Mouse (Mus musculus) left cerebral cortex, adult 2 months (tissue): ENCODE data around the gene C1qtnf6. TPM values are rescaled to one million over a fixed set of nuclear protein-coding genes. Genes with fewer than 3 reads are reported as not detected.
A peak's percentile ranks its signal among the peaks of the same experiment; 100 is the strongest.

Experiments
- DNase-seq, 2 experiments: peaks; one replicate each; pipeline ENCODE4 v3.0.0; 2021 to 2022; ENCODE audit warnings: low spot score in 2 of 2, mixed read lengths in 1 of 2; ENCODE audit errors: extremely low spot score in 1 of 2
- H3K27ac ChIP-seq: fragments of 200-600 bp; 2 replicates; pipeline ENCODE4 v1.8.1; 2022
- H3K4me3 ChIP-seq: fragments of 200-600 bp; 2 replicates; pipeline ENCODE4 v1.8.1; 2022
- CTCF ChIP-seq: fragments of 200-600 bp; IDR thresholded peaks from 2 replicates; pipeline ENCODE4 v1.8.1; 2022; ENCODE audit warnings: antibody characterized with exemption, mild to moderate bottlenecking, moderate library complexity
- intact Hi-C: fragments of 180-260 bp; cut with DNase I; formaldehyde crosslinking; loops from one replicate; pipeline ENCODE4 v1.15.1; 2025
- total RNA-seq, 2 experiments: library from RNA; stranded (reverse); gene quantifications; 2 replicates each; pipeline ENCODE4 v1.2.3; 2021

Gene C1qtnf6
- total RNA-seq, 2 experiments from 2014 or later: 1.3 to 1.6 TPM

GRCm38 (mm10) chr15:78542767-78543303 lies 11.6 kb upstream of the C1qtnf6 start:
- TF ChIP-seq CTCF: no peak
- Histone ChIP-seq H3K4me3 (peak overlapping the region; percentile 45), H3K27ac (peak overlapping the region; percentile 92)
- intact Hi-C loops: loop anchor here (5.0 to 10.0 kb wide), 2 partner anchors 169 to 568 kb away; partner anchors contain the start of gene Eif3d
- DNase-seq: no peak

- H3K27ac ChIP-seq: peak overlapping the region; percentile 92
- no peak for TF ChIP-seq CTCF
- peak overlapping the region; percentile 45 for H3K4me3 ChIP-seq
- intact Hi-C loops: loop anchor here (5.0 to 10.0 kb wide), 2 partner anchors 170 to 567 kb away; partner anchors contain the start of gene Eif3d
- DNase-seq: no peak
Measured at GRCm38 (mm10) chr15:78542098-78542766, 11.0 kb upstream of the C1qtnf6 start.

GRCm38 (mm10) chr15:78541606-78542005 lies 10.4 kb upstream of the C1qtnf6 start:
- H3K4me3 ChIP-seq: peak overlapping the region; percentile 45
- DNase-seq: no peak

GRCm38 (mm10) chr15:78541036-78541435 lies 9.8 kb upstream of the C1qtnf6 start:
- intact Hi-C loops: loop anchor here (5.0 to 10.0 kb wide), 2 partner anchors 171 to 566 kb away; partner anchors contain the start of gene Eif3d
- peak overlapping the region; percentile 45 for H3K4me3 ChIP-seq
- no peak for DNase-seq
- peak overlapping the region; percentile 92 for H3K27ac ChIP-seq
- no peak for TF ChIP-seq CTCF

More at GRCm38 (mm10) chr15:78541606-78542005, 10.4 kb upstream of the C1qtnf6 start:
- TF ChIP-seq CTCF: no peak
- intact Hi-C loops: loop anchor here (5.0 to 10.0 kb wide), 2 partner anchors 171 to 567 kb away; partner anchors contain the start of gene Eif3d
- H3K27ac ChIP-seq: peak overlapping the region; percentile 92

- Histone ChIP-seq H3K27ac (no peak overlapping the region), H3K4me3 (no peak overlapping the region)
- TF ChIP-seq CTCF: no peak
- no peak for DNase-seq
- intact Hi-C loops: no loop called here
Measured at GRCm38 (mm10) chr15:78535723-78536421, 4.7 kb upstream of the C1qtnf6 start.

GRCm38 (mm10) chr15:78533346-78533835 lies 2.2 kb upstream of the C1qtnf6 start:
- no peak overlapping the region for H3K27ac ChIP-seq
- intact Hi-C loops: no loop called here
- H3K4me3 ChIP-seq: no peak overlapping the region
- no peak for DNase-seq
- TF ChIP-seq CTCF: no peak

- intact Hi-C loops: loop anchor here (1.0 kb wide), 2 partner anchors 18 to 84 kb away; no protein-coding TSS in a partner anchor
- Histone ChIP-seq H3K4me3 (no peak overlapping the region), H3K27ac (no peak overlapping the region)
- no peak for DNase-seq
- no peak for TF ChIP-seq CTCF
Measured at GRCm38 (mm10) chr15:78532566-78533345, 1.5 kb upstream of the C1qtnf6 start.

GRCm38 (mm10) chr15:78531901-78532469 lies 769 bp upstream of the C1qtnf6 start:
- DNase-seq: peak; percentile 99 to 100
- Histone ChIP-seq H3K27ac (peak overlapping the region; percentile 79), H3K4me3 (peak overlapping the region; percentile 34)
- peak; percentile 84 for TF ChIP-seq CTCF
- intact Hi-C loops: loop anchor here (1.0 kb wide), 2 partner anchors 18 to 84 kb away; no protein-coding TSS in a partner anchor

GRCm38 (mm10) chr15:78531451-78531720 lies 170 bp upstream of the C1qtnf6 start:
- DNase-seq: no peak
- H3K4me3 ChIP-seq: no peak overlapping the region
- intact Hi-C loops: no loop called here
- TF ChIP-seq CTCF: no peak
- H3K27ac ChIP-seq: peak overlapping the region; percentile 79

GRCm38 (mm10) chr15:78530141-78530540 lies 1.1 kb downstream of the C1qtnf6 start:
- intact Hi-C loops: no loop called here
- H3K27ac ChIP-seq: peak overlapping the region; percentile 71

GRCm38 (mm10) chr15:78529428-78529990 lies 1.7 kb downstream of the C1qtnf6 start:
- Histone ChIP-seq H3K4me3 (peak overlapping the region; percentile 41), H3K27ac (peak overlapping the region; percentile 71)
- DNase-seq: peak; percentile 65 to 68
- intact Hi-C loops: no loop called here
- TF ChIP-seq CTCF: no peak

More at GRCm38 (mm10) chr15:78530141-78530540, 1.1 kb downstream of the C1qtnf6 start:
- no peak overlapping the region for H3K4me3 ChIP-seq
- no peak for TF ChIP-seq CTCF
- no peak for DNase-seq
